Comparison of ENCODE assay signal across 8 mouse cellular contexts in genomic region chr9:57997511-57998031, GRCm38 (mm10). TPM values are rescaled to one million over a fixed set of nuclear protein-coding genes. Genes with fewer than 3 reads are reported as not detected.
DNase-seq lines count a peak whose midpoint lies in the region; ATAC-seq lines count a peak whose summit lies in the region.

No protein-coding gene starts in this region.

- H3K27ac ChIP-seq in limb, embryonic 10.5 days, result no peak overlapping the region
- no peak overlapping the region for H3K27ac ChIP-seq in stomach, embryonic 16.5 days (ENCODE audit: low read length)

- H3K27me3 ChIP-seq in limb, embryonic 10.5 days (ENCODE audit: low read depth, poor library complexity, severe bottlenecking), result peaks cover 46% of the 10 kb centered on the region
- peaks cover 3% of the 10 kb centered on the region for H3K27me3 ChIP-seq in stomach, embryonic 16.5 days (ENCODE audit: control insufficient read depth, insufficient read depth, low read length)

- peak; percentile 60 for ATAC-seq in frontal cortex, adult (ENCODE audit: low TSS enrichment)
- ATAC-seq in stomach, embryonic 16.5 days (ENCODE audit: insufficient read depth, low FRiP score), result no peak

- H3K9me3 ChIP-seq in limb, embryonic 10.5 days (replicated peaks), result no peaks in the 10 kb centered on the region
- no peaks in the 10 kb centered on the region for H3K9me3 ChIP-seq in stomach, embryonic 16.5 days (replicated peaks; ENCODE audit: control insufficient read depth, low read length)

- H3K4me3 ChIP-seq in limb, embryonic 10.5 days, result peak overlapping the region; percentile 41
- H3K4me3 ChIP-seq in stomach, embryonic 16.5 days (replicated peaks; ENCODE audit: low read length), result peak overlapping the region; percentile 30

- peaks cover 31% of the 10 kb centered on the region for H3K4me1 ChIP-seq in limb, embryonic 10.5 days
- H3K4me1 ChIP-seq in stomach, embryonic 16.5 days (ENCODE audit: control insufficient read depth, insufficient read depth, low read length), result peaks cover 6% of the 10 kb centered on the region; the same call in 1 of the 2 replicates

- 18% methylated on average over 13 of the region's 13 CpGs for WGBS in limb, embryonic 10.5 days
- 15% methylated on average over 13 of the region's 13 CpGs for WGBS in stomach, embryonic 16.5 days

- no peak for DNase-seq in frontal cortex, postnatal 36 days (ENCODE audit: low spot score in 2 of 2)
- DNase-seq in retina, postnatal 1 day, result peak; percentile 63
- no peak for DNase-seq in retina, embryonic 14.5 days (ENCODE audit: low spot score)
- DNase-seq in limb, embryonic 10.5 days (ENCODE audit: low spot score), result no peak
- DNase-seq in urinary bladder, postnatal 25 days (ENCODE audit: low spot score), result no peak
- no peak for DNase-seq in B cell, adult 2 months

- no peaks in the 10 kb centered on the region for H3K36me3 ChIP-seq in limb, embryonic 10.5 days
- H3K36me3 ChIP-seq in stomach, embryonic 16.5 days (ENCODE audit: control insufficient read depth, insufficient read depth, low read length), result no peaks in the 10 kb centered on the region

- H3K4me2 ChIP-seq in stomach, embryonic 16.5 days (ENCODE audit: low read depth, low read length), result peak overlapping the region; percentile 55

- 0 out of 2 replicates have a peak overlapping the region, but pooled peaks have one; percentile 32 for H3K9ac ChIP-seq in stomach, embryonic 16.5 days (ENCODE audit: low read length)

RNA-seq across cellular contexts. Expression of gene Cyp11a1, which starts 8.6 kb away (rescaled TPM):
- polyA plus RNA-seq in limb, embryonic 10.5 days (2016; fragmentation: Nextera tagmentation; extraction: Ambion mirVana), result 0.26 TPM in 1 of 2 replicates, not detected in the other
- 1.5 and 7.6 TPM in 2 replicates for polyA plus RNA-seq in stomach, embryonic 16.5 days (2015; fragmentation: Nextera tagmentation; extraction: Ambion mirVana)

RNA-seq across cellular contexts. Expression of gene Sema7a, which starts 57.7 kb away (rescaled TPM):
- 0.20 and 0.26 TPM in 2 replicates for polyA plus RNA-seq in limb, embryonic 10.5 days (2016; fragmentation: Nextera tagmentation; extraction: Ambion mirVana)
- polyA plus RNA-seq in stomach, embryonic 16.5 days (2015; fragmentation: Nextera tagmentation; extraction: Ambion mirVana), result 0.34 and 0.65 TPM in 2 replicates
